Mouse (Mus musculus): ENCODE results near the gene Utp4.
"Not testable (repeated sequence)": the region's sequence is repeated elsewhere in the genome, so short reads cannot be mapped to it uniquely, and the experiment has no call there.

The Utp4 gene

GRCm38 (mm10) chr8:106893481-106894156 is at the start of gene Utp4:
TSS of gene Utp4 (plus strand) at chr8:106893636.
- peak; percentile 95 for DNase-seq

GRCm38 (mm10) chr8:106850034-106850433 is 43.4 kb upstream of the Utp4 start:
- DNase-seq: no peak

- DNase-seq: no peak
Measured at GRCm38 (mm10) chr8:106854534-106855241, 38.7 kb upstream of the Utp4 start.

- DNase-seq: no peak
Measured at GRCm38 (mm10) chr8:106855242-106855562, 38.2 kb upstream of the Utp4 start.

- no peak for DNase-seq
Measured at GRCm38 (mm10) chr8:106862845-106863244, 30.6 kb upstream of the Utp4 start.

- DNase-seq: no peak
Measured at GRCm38 (mm10) chr8:106865354-106865753, 28.1 kb upstream of the Utp4 start.

- peak; percentile 54 for DNase-seq
Measured at GRCm38 (mm10) chr8:106870051-106870450, 23.4 kb upstream of the Utp4 start, which contains the start of gene Has3. TSS of gene Has3 (plus strand) at chr8:106870242.

GRCm38 (mm10) chr8:106870537-106871327 is 22.7 kb upstream of the Utp4 start:
- peak; percentile 81 for DNase-seq

- peak; percentile 39 for DNase-seq
Measured at GRCm38 (mm10) chr8:106871328-106871926, 22.0 kb upstream of the Utp4 start.

GRCm38 (mm10) chr8:106871931-106872371 is 21.5 kb upstream of the Utp4 start:
- DNase-seq: peak; percentile 74

- DNase-seq: peak; percentile 39
Measured at GRCm38 (mm10) chr8:106872454-106873034, 20.9 kb upstream of the Utp4 start.

GRCm38 (mm10) chr8:106880121-106880707 is 13.2 kb upstream of the Utp4 start:
- DNase-seq: no peak

GRCm38 (mm10) chr8:106884094-106884493 is 9.3 kb upstream of the Utp4 start:
- not testable (repeated sequence) for DNase-seq

- not testable (repeated sequence) for DNase-seq
Measured at GRCm38 (mm10) chr8:106884826-106885400, 8.5 kb upstream of the Utp4 start.

- DNase-seq: peak; percentile 88
Measured at GRCm38 (mm10) chr8:106887336-106888189, 5.9 kb upstream of the Utp4 start.

GRCm38 (mm10) chr8:106888803-106889202 is 4.6 kb upstream of the Utp4 start:
- no peak for DNase-seq

GRCm38 (mm10) chr8:106892210-106892805 is 1.1 kb upstream of the Utp4 start:
- peak; percentile 80 for DNase-seq

GRCm38 (mm10) chr8:106892806-106893451 is 507 bp upstream of the Utp4 start:
- peak; percentile 77 for DNase-seq

- DNase-seq: no peak
Measured at GRCm38 (mm10) chr8:106899473-106899872, 6.0 kb downstream of the Utp4 start.

Measured in embryo, embryonic 11 days (tissue).